Mouse (Mus musculus) lung, postnatal 10 days (tissue): ENCODE measurements around the gene Hrk.

ENCODE experiments used
- DNase-seq: peaks from one replicate; pipeline ENCODE4 v3.0.0; 2021

The Hrk gene

DNA sequence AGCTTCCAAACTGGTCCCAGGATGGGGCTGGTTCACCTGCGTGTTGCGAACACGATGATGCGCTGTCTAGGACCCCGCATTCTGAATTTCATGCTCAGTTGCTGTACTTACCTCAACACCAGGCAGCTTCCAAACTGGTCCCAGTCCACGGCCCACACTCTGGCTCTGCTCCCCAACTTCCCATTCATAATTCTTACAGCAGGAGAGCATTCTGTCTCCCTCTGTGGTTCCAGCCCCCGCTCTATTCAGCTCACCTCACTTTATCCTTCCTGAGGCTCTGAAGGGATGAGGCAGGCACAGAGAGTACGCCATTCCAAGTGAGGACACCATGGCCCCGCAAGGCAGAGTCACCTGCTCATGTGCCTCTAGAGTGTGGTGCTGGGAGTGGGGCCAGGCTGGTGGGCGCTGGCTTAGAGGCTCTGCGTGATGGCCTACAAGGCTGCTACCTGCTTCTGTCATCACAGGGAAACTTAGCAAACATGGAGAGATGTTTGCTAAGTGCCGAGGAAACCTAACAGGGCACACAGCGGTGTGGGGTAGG, 65.7 kb downstream of the Hrk start:
- DNase-seq, result no peak

- no peak for DNase-seq
These were observed 72.4 kb downstream of the Hrk start for GRCm38 (mm10) chr5:118236891-118237290.
